Mouse (Mus musculus) liver, embryonic 14.5 days (tissue): ENCODE measurements at regions not wholly inside any gene's neighbourhood (a gene's known extent, or its start where the extent isn't known, plus 50 kb on each side); places are given as distances from the start of the nearest gene placed in this dataset.

ENCODE experiments used
- ATAC-seq: fragments of 200-750 bp; cut with Nextera tagmentation; 2 replicates; pipeline ENCODE4 v1.8.0; 2017; ENCODE audit warnings: moderate number of reproducible peaks, mild to moderate bottlenecking, moderate library complexity; ENCODE audit not compliant: insufficient read depth
- DNase-seq, 3 experiments: peaks; one replicate each; pipeline ENCODE4 v3.0.0-alpha.2; 2012 to 2013; ENCODE audit warnings: low read depth in 3 of 3, low spot score in 3 of 3
- H3K27ac ChIP-seq: fragments of 300-500 bp; sonication (generic); 2 replicates; pipeline ENCODE4 v1.5.1; 2014; ENCODE audit warnings: moderate library complexity, mild to moderate bottlenecking, control low read depth, inconsistent platforms
- H3K27me3 ChIP-seq: fragments of 300-500 bp; sonication (generic); 2 replicates; pipeline ENCODE4 v1.6.1; 2014; ENCODE audit warnings: mild to moderate bottlenecking, low read length, moderate library complexity; ENCODE audit not compliant: control insufficient read depth, insufficient read depth
- H3K36me3 ChIP-seq: fragments of 300-500 bp; sonication (generic); replicated peaks from 2 replicates; pipeline ENCODE4 v1.6.1; 2014; ENCODE audit warnings: low read depth; ENCODE audit not compliant: control insufficient read depth, insufficient read depth
- H3K4me1 ChIP-seq, 2 experiments: fragments of 200-500 bp in 1 of 2; fragments of 300-500 bp in 1 of 2; sonication (generic) in 1 of 2; replicated peaks; 2 replicates each; pipeline ENCODE4 v1.6.1; 2012 to 2014; ENCODE audit warnings: antibody characterized with exemption in 1 of 2, inconsistent platforms in 1 of 2, low read length in 1 of 2; ENCODE audit not compliant: control insufficient read depth in 2 of 2, insufficient read depth in 2 of 2
- H3K4me2 ChIP-seq: fragments of 300-500 bp; sonication (generic); 2 replicates; pipeline ENCODE4 v1.6.1; 2014; ENCODE audit warnings: low read depth, mild to moderate bottlenecking, control low read depth, moderate library complexity
- H3K4me3 ChIP-seq, 2 experiments: fragments of 200-500 bp in 1 of 2; fragments of 300-500 bp in 1 of 2; sonication (generic) in 1 of 2; 2 replicates each; pipeline ENCODE4 v1.5.1; 2012 to 2014; ENCODE audit warnings: low read depth in 2 of 2, low read length in 2 of 2, mild to moderate bottlenecking in 2 of 2, control low read depth in 1 of 2, inconsistent platforms in 1 of 2, moderate library complexity in 1 of 2; ENCODE audit not compliant: insufficient read depth in 1 of 2
- H3K9ac ChIP-seq: fragments of 300-500 bp; sonication (generic); replicated peaks from 2 replicates; pipeline ENCODE4 v1.6.1; 2014; ENCODE audit warnings: mild to moderate bottlenecking, control low read depth, moderate library complexity
- H3K9me3 ChIP-seq: fragments of 300-500 bp; sonication (generic); 2 replicates; pipeline ENCODE4 v1.6.1; 2016; ENCODE audit warnings: low read length, mixed read lengths; ENCODE audit not compliant: control insufficient read depth
- CTCF ChIP-seq: IDR thresholded peaks from 2 replicates; pipeline ENCODE4 v1.5.1; 2016; ENCODE audit warnings: antibody characterized with exemption, low read depth, control low read depth
- EP300 ChIP-seq: IDR thresholded peaks from 2 replicates; pipeline ENCODE4 v1.6.1; 2016; ENCODE audit warnings: antibody characterized with exemption, low read depth
- WGBS: fragments of 180-500 bp; shearing (Covaris S2); extraction: QIAGEN DNeasy Blood & Tissue Kit; methylation state at CpG from one replicate; pipeline ENCODE4 v1.1.7; 2014; ENCODE audit not compliant: insufficient replicate concordance; 5-methylcytosine and 5-hydroxymethylcytosine counted together

DNA sequence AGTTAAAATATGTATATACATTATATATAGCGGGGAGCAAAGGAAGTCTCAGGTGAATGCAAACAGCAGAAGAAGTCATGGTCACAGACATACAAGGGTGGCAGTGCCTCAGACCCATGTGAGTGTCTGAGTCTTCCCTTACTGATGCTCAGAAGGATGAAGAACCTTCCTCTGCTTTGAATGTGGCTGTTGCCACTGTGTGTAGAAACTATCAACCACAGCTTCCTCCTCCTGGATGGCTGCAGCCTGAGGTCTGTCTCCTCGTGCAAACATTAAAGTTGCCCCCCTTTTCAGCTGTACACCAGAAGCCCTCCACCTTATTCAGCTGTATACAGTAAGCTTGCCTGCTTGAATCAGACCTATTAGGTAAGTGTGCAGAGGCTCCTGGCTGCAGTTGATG lies 79.4 kb upstream of the Tspan5 start:
- Histone ChIP-seq H3K4me3 (no peak overlapping the region), H3K27ac (no peak overlapping the region), H3K4me1 (no peaks in the 10 kb centered on the region), H3K9me3 (peaks cover 2% of the 10 kb centered on the region; the same call in 1 of the 2 replicates), H3K36me3 (no peaks in the 10 kb centered on the region), H3K27me3 (no peaks in the 10 kb centered on the region), H3K9ac (no peak overlapping the region), H3K4me2 (no peak overlapping the region)
- no peak for ATAC-seq
- TF ChIP-seq CTCF (no peak), EP300 (no peak)
- no peak for DNase-seq
- WGBS: 34% methylated on average over 2 of the region's 2 CpGs

DNA sequence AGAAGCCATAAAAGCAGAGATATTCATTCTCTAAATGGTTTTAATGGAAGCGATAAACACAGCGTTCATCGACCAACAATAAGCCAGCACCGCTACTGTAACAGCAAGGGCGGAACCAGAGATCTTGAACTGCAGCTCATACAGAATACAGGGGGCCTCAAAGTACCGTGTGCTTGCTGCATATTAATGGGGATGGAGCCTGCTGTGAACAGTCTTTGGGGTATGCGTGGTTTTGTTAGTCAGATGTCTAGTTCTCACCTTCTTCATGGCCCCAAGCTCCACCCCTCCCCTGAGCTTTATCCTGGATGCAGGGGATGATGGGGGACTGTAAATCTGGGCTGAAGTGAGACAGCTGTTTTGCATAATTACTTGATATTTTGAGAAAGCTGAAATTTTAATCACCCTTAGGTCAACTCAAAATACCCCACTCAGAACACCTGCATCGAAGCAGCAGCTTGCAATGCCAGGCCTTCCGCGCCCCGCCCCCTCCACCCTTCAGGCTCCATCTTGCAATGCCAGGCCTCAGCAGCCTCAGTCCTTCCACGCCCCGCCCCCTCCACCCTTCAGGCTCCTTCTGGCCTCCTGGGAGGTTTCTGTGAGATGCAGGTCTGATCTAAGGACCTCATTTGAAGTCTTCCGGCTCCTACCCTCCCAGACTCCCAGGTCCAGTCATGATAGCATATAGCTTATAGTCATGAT lies 73.5 kb upstream of the Tspan5 start:
- no peak overlapping the region for H3K9ac ChIP-seq
- H3K4me2 ChIP-seq: no peak overlapping the region
- no peaks in the 10 kb centered on the region for H3K36me3 ChIP-seq
- ATAC-seq: no peak
- H3K4me1 ChIP-seq: no peaks in the 10 kb centered on the region
- no peak overlapping the region for H3K27ac ChIP-seq
- H3K4me3 ChIP-seq: no peak overlapping the region
- 70% methylated on average over 14 of the region's 14 CpGs for WGBS
- DNase-seq: no peak
- H3K27me3 ChIP-seq: no peaks in the 10 kb centered on the region
- TF ChIP-seq CTCF (no peak), EP300 (no peak)
- no peaks in the 10 kb centered on the region for H3K9me3 ChIP-seq

- H3K27ac ChIP-seq: no peak overlapping the region
- H3K4me2 ChIP-seq: no peak overlapping the region
- no peaks in the 10 kb centered on the region for H3K9me3 ChIP-seq
- H3K4me1 ChIP-seq: no peaks in the 10 kb centered on the region
- no peak for TF ChIP-seq CTCF
- no peaks in the 10 kb centered on the region for H3K27me3 ChIP-seq
- no peak overlapping the region for H3K4me3 ChIP-seq
- ATAC-seq (no peak), DNase-seq (no peak)
- no peak overlapping the region for H3K9ac ChIP-seq
- 54% methylated on average over 2 of the region's 2 CpGs for WGBS
- no peaks in the 10 kb centered on the region for H3K36me3 ChIP-seq
Observed at GRCm38 (mm10) chr3:138675881-138676280, 66.1 kb upstream of the Tspan5 start.

GRCm38 (mm10) chr3:138678351-138678750 lies 63.6 kb upstream of the Tspan5 start:
- DNase-seq (no peak), ATAC-seq (no peak)
- H3K9ac ChIP-seq: no peak overlapping the region
- H3K27ac ChIP-seq: no peak overlapping the region
- no peaks in the 10 kb centered on the region for H3K36me3 ChIP-seq
- no peaks in the 10 kb centered on the region for H3K9me3 ChIP-seq
- H3K4me2 ChIP-seq: no peak overlapping the region
- TF ChIP-seq EP300: no peak
- TF ChIP-seq CTCF: no peak
- WGBS: 51% methylated on average over 4 of the region's 4 CpGs
- H3K4me3 ChIP-seq: no peak overlapping the region
- H3K27me3 ChIP-seq: no peaks in the 10 kb centered on the region
- H3K4me1 ChIP-seq: no peaks in the 10 kb centered on the region

DNA sequence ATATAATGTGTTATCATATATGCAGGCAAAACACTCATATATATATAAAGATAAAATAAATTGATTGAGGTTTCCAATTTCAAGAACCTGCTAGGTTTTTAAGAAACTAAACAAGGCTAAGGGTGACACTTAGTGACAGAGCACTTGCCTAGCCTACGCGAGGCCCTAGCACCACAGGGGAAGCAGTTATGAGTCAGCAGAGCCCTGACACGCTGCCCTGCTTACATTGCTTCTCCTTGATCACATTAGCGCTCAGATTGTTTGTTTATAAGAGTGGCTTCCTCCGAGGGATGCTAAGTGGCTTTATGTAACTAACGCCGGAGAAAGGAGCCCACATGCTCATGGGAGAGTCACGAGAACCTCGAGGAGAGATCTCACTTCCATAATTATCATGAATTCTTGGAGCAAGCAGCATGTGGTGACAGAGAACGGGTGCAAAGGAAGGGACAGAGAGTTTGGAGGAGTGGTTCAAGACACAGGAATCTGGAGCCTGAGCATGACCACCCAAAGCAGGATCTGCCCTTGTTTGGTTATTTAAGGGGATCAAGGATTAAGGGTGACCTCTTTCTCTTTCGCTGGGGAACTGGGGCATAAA lies 55.3 kb upstream of the Tspan5 start:
- WGBS: 24% methylated on average over 11 of the region's 11 CpGs
- ATAC-seq (no peak), DNase-seq (no peak)
- H3K9ac ChIP-seq: no peak overlapping the region
- H3K27ac ChIP-seq: no peak overlapping the region
- TF ChIP-seq CTCF (no peak), EP300 (no peak)
- no peak overlapping the region for H3K4me3 ChIP-seq
- no peak overlapping the region for H3K4me2 ChIP-seq
- no peaks in the 10 kb centered on the region for H3K36me3 ChIP-seq
- no peaks in the 10 kb centered on the region for H3K27me3 ChIP-seq
- no peaks in the 10 kb centered on the region for H3K9me3 ChIP-seq
- no peaks in the 10 kb centered on the region for H3K4me1 ChIP-seq
